8 mouse cellular contexts compared by ENCODE assay signal in the genomic region with DNA sequence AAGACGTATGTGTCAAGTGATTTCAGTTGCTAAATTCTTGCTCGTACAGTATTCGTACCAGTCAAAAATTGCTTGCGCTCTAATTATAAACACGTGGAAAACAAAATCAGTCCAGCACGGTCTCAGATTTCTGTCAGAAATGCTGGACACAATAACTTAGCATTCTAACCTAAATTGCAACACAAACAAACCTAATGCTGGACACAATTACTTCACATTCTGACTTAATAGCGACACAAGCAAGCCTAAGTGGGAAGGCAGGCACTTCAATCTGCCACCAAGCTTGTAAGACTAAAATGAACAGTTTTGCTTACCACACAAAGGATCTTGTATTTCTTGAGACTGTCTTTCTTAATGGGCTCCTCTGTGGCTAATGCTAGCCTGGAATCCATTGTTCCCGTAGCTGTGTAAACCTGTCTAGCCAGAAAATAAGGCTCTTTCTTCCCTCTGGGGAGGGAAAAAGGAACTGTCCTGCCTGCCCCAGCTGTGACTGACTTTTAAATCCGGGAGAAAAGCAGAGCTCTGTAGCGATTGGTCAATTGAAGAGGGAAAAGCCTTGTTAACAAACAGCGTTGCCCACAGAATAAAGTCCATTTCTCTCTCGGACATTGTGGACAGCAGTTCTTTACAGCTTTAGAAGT. TPM values are rescaled to one million over a fixed set of nuclear protein-coding genes. Genes with fewer than 3 reads are reported as not detected.
DNase-seq lines count a peak whose midpoint lies in the region; ATAC-seq and TF ChIP-seq lines count a peak whose summit lies in the region.

No protein-coding gene starts in this region.

- TF ChIP-seq CTCF in lung, embryonic 14.5 days (IDR thresholded peaks at IDR 0.05; ENCODE audit: low read depth), result no peak

- peak overlapping the region; percentile 1; the same call in 1 of the 2 replicates for H3K4me3 ChIP-seq in lung, embryonic 14.5 days (ENCODE audit: low read depth, low read length)
- H3K4me3 ChIP-seq in heart, embryonic 15.5 days, result peak overlapping the region; percentile 14
- peak overlapping the region; percentile 29 for H3K4me3 ChIP-seq in limb, embryonic 10.5 days

- no peaks in the 10 kb centered on the region for H3K36me3 ChIP-seq in lung, embryonic 14.5 days (ENCODE audit: insufficient read depth)
- no peaks in the 10 kb centered on the region for H3K36me3 ChIP-seq in heart, embryonic 15.5 days
- H3K36me3 ChIP-seq in limb, embryonic 10.5 days, result no peaks in the 10 kb centered on the region

- peak overlapping the region; percentile 70 for H3K27ac ChIP-seq in lung, embryonic 14.5 days (ENCODE audit: low read depth)
- peak overlapping the region; percentile 32; the same call in 1 of the 2 replicates for H3K27ac ChIP-seq in heart, embryonic 15.5 days
- H3K27ac ChIP-seq in limb, embryonic 10.5 days, result peak overlapping the region; percentile 80

- DNase-seq in lung, embryonic 14.5 days, result peak; percentile 70
- no peak for DNase-seq in lung, adult 18-20 months
- peak; percentile 37 for DNase-seq in limb, embryonic 10.5 days (ENCODE audit: low spot score)
- peak; percentile 28 for DNase-seq in retina, embryonic 14.5 days (ENCODE audit: low spot score)
- no peak for DNase-seq in urinary bladder, postnatal 25 days (ENCODE audit: low spot score)
- DNase-seq in gastrocnemius, postnatal 25 days, result no peak

- peak; percentile 60; the same call in 1 of the 2 replicates for ATAC-seq in lung, embryonic 14.5 days (ENCODE audit: insufficient read depth)
- no peak for ATAC-seq in heart, embryonic 15.5 days (replicated peaks; ENCODE audit: insufficient number of reproducible peaks, insufficient read depth, low FRiP score, low read depth)
- no peak for ATAC-seq in megakaryocyte, adult 5-6 weeks (ENCODE audit: poor library complexity, severe bottlenecking)

- WGBS in lung, embryonic 14.5 days, result 9% methylated on average over 12 of the region's 12 CpGs
- WGBS in heart, embryonic 15.5 days, result 26% methylated on average over 12 of the region's 12 CpGs
- 31% methylated on average over 12 of the region's 12 CpGs for WGBS in limb, embryonic 10.5 days

- H3K9ac ChIP-seq in lung, embryonic 14.5 days, result peak overlapping the region; percentile 27
- no peak overlapping the region for H3K9ac ChIP-seq in heart, embryonic 15.5 days

- no peaks in the 10 kb centered on the region for H3K27me3 ChIP-seq in lung, embryonic 14.5 days (ENCODE audit: insufficient read depth, low read length)
- no peaks in the 10 kb centered on the region for H3K27me3 ChIP-seq in heart, embryonic 15.5 days
- no peaks in the 10 kb centered on the region for H3K27me3 ChIP-seq in limb, embryonic 10.5 days (ENCODE audit: low read depth, poor library complexity, severe bottlenecking)

- peaks cover 3% of the 10 kb centered on the region; the same call in 1 of the 2 replicates for H3K4me1 ChIP-seq in lung, embryonic 14.5 days (ENCODE audit: insufficient read depth)
- H3K4me1 ChIP-seq in heart, embryonic 15.5 days (replicated peaks), result peaks cover 10% of the 10 kb centered on the region
- H3K4me1 ChIP-seq in limb, embryonic 10.5 days, result peaks cover 31% of the 10 kb centered on the region

- H3K9me3 ChIP-seq in lung, embryonic 14.5 days (ENCODE audit: low read depth, low read length), result no peaks in the 10 kb centered on the region
- no peaks in the 10 kb centered on the region for H3K9me3 ChIP-seq in heart, embryonic 15.5 days (replicated peaks)
- H3K9me3 ChIP-seq in limb, embryonic 10.5 days (replicated peaks), result no peaks in the 10 kb centered on the region

- H3K4me2 ChIP-seq in lung, embryonic 14.5 days, result peak overlapping the region; percentile 48
- H3K4me2 ChIP-seq in heart, embryonic 15.5 days, result peak overlapping the region; percentile 51

RNA-seq across cellular contexts. Expression of a gene that starts 6.8 kb away (rescaled TPM):
- polyA plus RNA-seq in lung, embryonic 14.5 days (2014; fragmentation: Nextera tagmentation; extraction: Ambion mirVana), result 2.4 and 4.2 TPM in 2 replicates
- 3.8 and 4.3 TPM in 2 replicates for polyA plus RNA-seq in heart, embryonic 15.5 days (2015; fragmentation: Nextera tagmentation; extraction: Ambion mirVana)
- 5.3 and 7.8 TPM in 2 replicates for polyA plus RNA-seq in limb, embryonic 10.5 days (2016; fragmentation: Nextera tagmentation; extraction: Ambion mirVana)
- 0.14 TPM in 1 of 2 replicates, not detected in the other for total RNA-seq in megakaryocyte, adult 5-6 weeks (2015)
- 0.20 TPM in 1 of 2 replicates, not detected in the other for total RNA-seq in megakaryocyte, adult 5-6 weeks (2017)
- 1 to 10 TPM; 2.1 to 2.6 TPM for total RNA-seq in gastrocnemius, postnatal 25 days (2021)

RNA-seq across cellular contexts. Expression of a gene that starts 34.0 kb away (rescaled TPM):
- polyA plus RNA-seq in lung, embryonic 14.5 days (2014; fragmentation: Nextera tagmentation; extraction: Ambion mirVana), result 26.5 and 30.8 TPM in 2 replicates
- 12.4 and 14.4 TPM in 2 replicates for polyA plus RNA-seq in heart, embryonic 15.5 days (2015; fragmentation: Nextera tagmentation; extraction: Ambion mirVana)
- 29.7 and 34.7 TPM in 2 replicates for polyA plus RNA-seq in limb, embryonic 10.5 days (2016; fragmentation: Nextera tagmentation; extraction: Ambion mirVana)
- 11.6 and 12.1 TPM in 2 replicates for total RNA-seq in megakaryocyte, adult 5-6 weeks (2015)
- total RNA-seq in megakaryocyte, adult 5-6 weeks (2017), result 24.2 and 24.8 TPM in 2 replicates
- total RNA-seq in gastrocnemius, postnatal 25 days (2021), result 10 to 100 TPM in 1 of 2 experiments, 1 to 10 TPM in 1; 8.7 to 11.4 TPM

Comparison
In these comparisons a context has a peak if more than half of its experiments do, and no peak if none do; other contexts are left out.
1. DNase-seq: peak in lung, embryonic 14.5 days (single experiment), limb, embryonic 10.5 days (single experiment) and retina, embryonic 14.5 days (single experiment); none in lung, adult 18-20 months (0 of 2), urinary bladder, postnatal 25 days (single experiment) and gastrocnemius, postnatal 25 days (single experiment).
2. Peak in every context shown above with its lines, with median percentiles within 50 percentile points of each other: H3K27ac ChIP-seq and H3K4me3 ChIP-seq.